Mouse (Mus musculus) forebrain, embryonic 11.5 days (tissue): Measurements from ENCODE around the gene Mrpl33. TPM values are rescaled to one million over a fixed set of nuclear protein-coding genes. Genes with fewer than 3 reads are reported as not detected.

Experiments used
- ATAC-seq: fragments of 200-750 bp; cut with Nextera tagmentation; replicated peaks from 2 replicates; pipeline ENCODE4 v1.8.0; 2017; ENCODE audit warnings: moderate TSS enrichment; ENCODE audit not compliant: low FRiP score
- DNase-seq: peaks from one replicate; pipeline ENCODE4 v3.0.0-alpha.2; 2017; ENCODE audit warnings: low spot score
- H3K27ac ChIP-seq: fragments of 300-500 bp; sonication (generic); 2 replicates; pipeline ENCODE4 v1.5.1; 2014; ENCODE audit warnings: low read depth, low read length
- H3K27me3 ChIP-seq: fragments of 300-500 bp; sonication (generic); 2 replicates; pipeline ENCODE4 v1.6.1; 2014; ENCODE audit warnings: mild to moderate bottlenecking, low read length, mixed read lengths; ENCODE audit not compliant: control insufficient read depth, insufficient read depth
- H3K36me3 ChIP-seq: fragments of 300-500 bp; sonication (generic); 2 replicates; pipeline ENCODE4 v1.6.1; 2014; ENCODE audit warnings: mild to moderate bottlenecking, low read length, moderate library complexity, mixed read lengths; ENCODE audit not compliant: control insufficient read depth, insufficient read depth
- H3K4me1 ChIP-seq: fragments of 300-500 bp; sonication (generic); replicated peaks from 2 replicates; pipeline ENCODE4 v1.6.1; 2014; ENCODE audit warnings: low read length, mixed read lengths; ENCODE audit not compliant: control insufficient read depth, insufficient read depth
- H3K4me2 ChIP-seq: fragments of 300-500 bp; sonication (generic); 2 replicates; pipeline ENCODE4 v1.6.1; 2014; ENCODE audit warnings: low read depth, mild to moderate bottlenecking, low read length, moderate library complexity, mixed read lengths; ENCODE audit not compliant: severe bottlenecking
- H3K4me3 ChIP-seq: fragments of 300-500 bp; sonication (generic); 2 replicates; pipeline ENCODE4 v1.5.1; 2014; ENCODE audit warnings: low read depth, low read length
- H3K9ac ChIP-seq: fragments of 300-500 bp; sonication (generic); 2 replicates; pipeline ENCODE4 v1.6.1; 2014; ENCODE audit warnings: low read length
- H3K9me3 ChIP-seq: fragments of 300-500 bp; sonication (generic); 2 replicates; pipeline ENCODE4 v1.6.1; 2016; ENCODE audit warnings: low read length, mixed read lengths; ENCODE audit not compliant: control insufficient read depth
- WGBS: fragments of 180-500 bp; shearing (Covaris S2); extraction: QIAGEN DNeasy Blood & Tissue Kit; methylation state at CpG from one replicate; pipeline ENCODE4 v1.1.7; 2014; 5-methylcytosine and 5-hydroxymethylcytosine counted together
- polyA plus RNA-seq: library from polyadenylated mRNA; unstranded; fragments of >200 nt; fragmentation: Nextera tagmentation; extraction: Ambion mirVana; gene quantifications from 2 replicates; pipeline ENCODE4 v1.2.1, GENCODE M21; 2014

Gene Mrpl33
- polyA plus RNA-seq, 1 experiment from 2014 or later = 224 TPM

DNA sequence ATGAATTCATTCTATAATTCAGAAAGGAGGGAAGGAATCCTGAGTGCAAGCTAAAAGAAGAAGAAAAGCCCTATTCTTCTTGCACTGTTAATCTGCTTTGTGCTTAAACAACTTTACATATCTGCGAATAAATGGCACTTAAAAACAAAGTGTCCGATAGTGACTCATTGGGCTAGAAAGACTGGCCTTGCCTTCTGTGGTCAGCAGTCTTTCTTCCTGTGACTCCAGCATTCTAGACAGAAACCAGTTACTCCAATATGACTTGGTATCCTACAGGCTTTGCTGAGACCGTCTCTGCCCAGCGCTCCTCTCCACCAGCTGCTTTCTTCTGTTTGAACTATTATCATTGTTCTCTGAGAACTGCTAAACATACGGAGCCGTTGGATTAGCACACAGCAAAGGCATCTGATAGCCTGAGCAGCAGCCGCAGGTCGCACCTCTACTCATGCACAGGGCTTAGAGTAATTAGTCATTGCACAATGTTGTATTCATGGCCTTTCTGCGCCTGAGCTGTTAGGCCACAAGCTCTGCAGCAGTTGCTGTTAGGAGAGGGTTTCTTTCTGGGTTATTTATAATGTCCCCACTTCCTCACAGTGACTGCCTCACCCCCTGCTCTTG lies 40.0 kb downstream of the Mrpl33 start:
- H3K36me3 ChIP-seq = no peaks in the 10 kb centered on the region; the same call in 1 of the 2 replicates
- H3K4me3 ChIP-seq = no peak overlapping the region
- no peaks in the 10 kb centered on the region for H3K9me3 ChIP-seq
- no peak overlapping the region for H3K4me2 ChIP-seq
- H3K4me1 ChIP-seq = peaks cover 8% of the 10 kb centered on the region; the same call in 1 of the 2 replicates
- no peaks in the 10 kb centered on the region for H3K27me3 ChIP-seq
- H3K27ac ChIP-seq = no peak overlapping the region
- no peak for ATAC-seq
- WGBS = 36% methylated on average over 9 of the region's 9 CpGs
- H3K9ac ChIP-seq = no peak overlapping the region
- DNase-seq = no peak

DNA sequence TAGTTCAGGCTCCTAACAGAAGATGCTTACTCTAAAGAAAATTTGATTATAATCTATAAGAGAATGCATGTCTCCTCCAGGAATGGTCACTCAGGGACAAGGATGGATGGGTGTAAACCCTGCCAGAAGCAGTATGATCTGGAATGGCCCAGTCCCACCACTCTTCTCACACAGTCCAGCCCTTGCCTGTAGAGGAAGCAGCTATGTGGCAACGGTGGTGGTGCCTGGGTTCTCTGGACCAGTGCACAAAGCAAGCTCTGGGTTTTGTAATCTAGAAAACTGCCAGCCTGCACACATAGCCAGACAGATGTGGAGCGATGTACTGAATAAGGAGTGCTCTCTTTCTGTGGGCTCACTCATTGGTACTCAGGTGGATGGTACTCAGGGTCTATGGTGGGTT lies 43.8 kb downstream of the Mrpl33 start:
- H3K9me3 ChIP-seq = no peaks in the 10 kb centered on the region
- no peak overlapping the region for H3K9ac ChIP-seq
- H3K27ac ChIP-seq = no peak overlapping the region
- H3K4me3 ChIP-seq = no peak overlapping the region
- H3K4me1 ChIP-seq = peaks cover 6% of the 10 kb centered on the region; the same call in 1 of the 2 replicates
- no peaks in the 10 kb centered on the region for H3K27me3 ChIP-seq
- WGBS = 93% methylated on average over 2 of the region's 2 CpGs
- H3K36me3 ChIP-seq = no peaks in the 10 kb centered on the region
- no peak for ATAC-seq
- DNase-seq = no peak
- H3K4me2 ChIP-seq = no peak overlapping the region

DNA sequence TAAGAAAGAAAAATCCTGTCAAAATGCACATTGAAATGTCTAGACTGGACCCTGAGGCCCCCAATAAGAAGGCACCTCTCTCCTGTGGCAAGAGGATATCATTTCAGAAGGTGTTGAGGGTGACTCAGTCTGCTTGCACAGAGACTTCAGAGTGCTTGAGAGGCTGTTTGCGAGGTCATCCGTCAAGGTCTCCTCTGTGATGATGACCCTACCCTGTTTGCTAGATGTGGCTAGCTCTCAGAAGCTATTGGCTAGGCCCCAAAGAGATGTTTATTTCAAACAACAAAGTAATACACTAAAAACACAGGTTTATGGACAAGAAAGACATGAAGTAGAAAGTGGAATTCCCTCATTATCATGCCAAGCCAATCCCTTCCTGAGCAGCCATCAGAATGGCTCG lies 45.6 kb downstream of the Mrpl33 start:
- Histone ChIP-seq H3K9me3 (no peaks in the 10 kb centered on the region), H3K9ac (no peak overlapping the region), H3K36me3 (no peaks in the 10 kb centered on the region), H3K27me3 (no peaks in the 10 kb centered on the region), H3K27ac (no peak overlapping the region), H3K4me1 (no peaks in the 10 kb centered on the region; the same call in 1 of the 2 replicates), H3K4me2 (no peak overlapping the region), H3K4me3 (no peak overlapping the region)
- DNase-seq (no peak), ATAC-seq (no peak)
- 89% methylated on average over 3 of the region's 3 CpGs for WGBS

DNA sequence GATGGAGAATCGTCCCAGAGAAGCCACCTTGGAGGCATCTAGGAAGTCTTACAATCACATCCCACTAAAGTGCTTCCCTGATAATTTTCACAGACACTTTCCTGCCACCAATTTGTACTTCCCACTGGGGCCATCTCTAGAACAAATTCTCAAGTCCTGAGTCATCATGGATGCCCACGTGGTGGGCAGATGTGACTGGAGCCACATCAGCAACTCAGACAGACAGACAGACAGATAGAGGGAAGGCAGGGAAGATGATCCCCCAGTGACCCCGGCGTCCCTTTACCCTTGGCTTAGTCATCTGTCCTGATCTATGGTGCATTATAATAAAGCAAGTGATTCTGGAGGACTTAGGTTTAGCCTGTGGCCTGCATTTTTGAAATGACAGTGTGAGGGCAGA lies 47.5 kb downstream of the Mrpl33 start:
- Histone ChIP-seq H3K9ac (no peak overlapping the region), H3K36me3 (no peaks in the 10 kb centered on the region), H3K9me3 (no peaks in the 10 kb centered on the region), H3K27ac (no peak overlapping the region), H3K4me1 (no peaks in the 10 kb centered on the region), H3K27me3 (no peaks in the 10 kb centered on the region), H3K4me2 (no peak overlapping the region), H3K4me3 (no peak overlapping the region)
- ATAC-seq (no peak), DNase-seq (no peak)
- whole genome bisulfite sequencing = 83% methylated on average over 4 of the region's 4 CpGs

DNA sequence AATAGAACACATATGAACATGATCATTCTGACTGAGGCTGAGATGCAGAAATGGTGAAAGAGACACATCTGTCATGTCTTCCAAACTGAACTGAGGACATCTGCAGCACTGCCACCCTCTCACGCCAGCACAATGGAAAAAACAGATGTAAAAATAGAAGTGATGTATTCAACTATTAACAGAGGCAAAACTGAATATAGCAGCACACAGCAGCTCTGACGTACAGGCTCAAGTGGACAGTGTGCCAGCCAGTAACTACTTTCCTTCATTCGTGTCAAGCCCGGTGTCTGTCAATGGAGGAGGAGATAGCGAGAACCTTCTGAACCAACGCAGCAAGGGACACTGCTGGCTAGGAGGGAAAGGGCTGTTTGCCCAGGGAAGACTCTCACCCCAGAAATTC lies 48.1 kb downstream of the Mrpl33 start:
- no peak for DNase-seq
- H3K4me3 ChIP-seq = no peak overlapping the region
- ATAC-seq = no peak
- 95% methylated on average over 6 of the region's 6 CpGs for WGBS
- H3K4me1 ChIP-seq = no peaks in the 10 kb centered on the region
- no peaks in the 10 kb centered on the region for H3K9me3 ChIP-seq
- H3K9ac ChIP-seq = no peak overlapping the region
- H3K27ac ChIP-seq = no peak overlapping the region
- H3K36me3 ChIP-seq = no peaks in the 10 kb centered on the region
- no peak overlapping the region for H3K4me2 ChIP-seq
- no peaks in the 10 kb centered on the region for H3K27me3 ChIP-seq

DNA sequence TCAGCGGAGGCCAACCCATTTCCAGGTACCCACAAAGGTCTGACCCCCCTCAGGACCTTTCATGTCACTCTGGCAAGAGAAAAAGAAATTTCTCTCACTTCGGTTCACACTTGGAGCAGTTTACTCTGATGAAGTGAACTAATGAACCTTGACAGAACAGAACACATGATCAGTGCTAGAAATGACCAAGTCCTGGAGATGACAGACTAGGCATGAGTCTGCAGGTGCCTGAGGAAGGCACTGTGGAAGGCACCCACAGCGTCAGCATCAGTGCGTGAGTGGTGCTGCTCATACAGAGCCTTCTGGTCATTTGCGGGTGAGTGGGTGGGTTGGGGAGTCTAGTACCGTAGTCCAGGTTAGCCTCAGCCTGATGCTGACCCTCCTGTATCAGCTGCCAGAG lies 49.1 kb downstream of the Mrpl33 start:
- WGBS = 91% methylated on average over 6 of the region's 6 CpGs
- no peak for ATAC-seq
- H3K27me3 ChIP-seq = no peaks in the 10 kb centered on the region
- no peak overlapping the region for H3K27ac ChIP-seq
- no peak overlapping the region for H3K9ac ChIP-seq
- no peaks in the 10 kb centered on the region for H3K4me1 ChIP-seq
- DNase-seq = no peak
- H3K4me3 ChIP-seq = no peak overlapping the region
- no peaks in the 10 kb centered on the region for H3K9me3 ChIP-seq
- H3K4me2 ChIP-seq = no peak overlapping the region
- H3K36me3 ChIP-seq = no peaks in the 10 kb centered on the region

DNA sequence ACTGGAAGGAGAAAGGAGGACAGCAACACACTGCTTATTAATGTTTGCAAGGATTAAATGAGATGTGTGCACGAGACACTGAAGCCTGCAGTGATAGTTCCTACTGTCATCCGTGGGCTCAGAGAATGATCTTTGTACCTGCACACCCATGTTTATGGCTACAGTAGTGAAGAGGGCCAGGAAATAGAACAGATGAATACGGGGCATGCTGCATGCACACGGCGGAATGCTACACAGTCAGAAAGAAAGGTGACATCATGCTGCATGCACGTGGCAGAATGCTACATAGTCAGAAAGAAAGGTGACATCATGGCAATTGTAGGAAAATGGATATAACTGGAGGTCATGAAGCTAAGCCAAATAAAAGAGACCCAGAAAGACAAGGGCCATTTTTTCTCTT lies 49.8 kb downstream of the Mrpl33 start:
- Histone ChIP-seq H3K4me1 (no peaks in the 10 kb centered on the region), H3K9me3 (no peaks in the 10 kb centered on the region), H3K4me3 (no peak overlapping the region), H3K36me3 (no peaks in the 10 kb centered on the region), H3K27ac (no peak overlapping the region), H3K27me3 (no peaks in the 10 kb centered on the region), H3K9ac (no peak overlapping the region), H3K4me2 (no peak overlapping the region)
- ATAC-seq (no peak), DNase-seq (no peak)
- WGBS = 90% methylated on average over 6 of the region's 6 CpGs

DNA sequence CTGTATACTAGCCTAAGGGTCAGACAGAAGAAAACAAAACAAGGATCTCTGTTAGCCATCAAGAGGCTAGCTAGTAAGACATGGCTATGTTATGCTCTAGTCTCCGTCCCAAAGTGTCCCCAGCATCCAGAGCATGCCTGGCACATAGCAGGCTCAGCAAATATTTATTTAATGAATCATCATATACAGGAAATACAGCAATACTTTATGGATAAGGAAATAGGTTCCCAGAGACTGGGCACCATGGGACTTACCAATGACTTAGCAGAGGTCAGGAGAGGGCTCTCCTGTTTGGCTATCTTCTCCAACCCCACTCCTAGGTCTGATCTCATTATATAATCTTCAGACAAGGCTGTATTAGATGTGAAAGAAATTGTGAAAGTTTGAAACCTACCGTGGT lies 50.6 kb downstream of the Mrpl33 start:
- H3K4me2 ChIP-seq = no peak overlapping the region
- no peak overlapping the region for H3K9ac ChIP-seq
- H3K27me3 ChIP-seq = no peaks in the 10 kb centered on the region
- WGBS = 92% methylated on average over 2 of the region's 2 CpGs
- ATAC-seq (no peak), DNase-seq (no peak)
- no peaks in the 10 kb centered on the region for H3K9me3 ChIP-seq
- no peak overlapping the region for H3K4me3 ChIP-seq
- H3K36me3 ChIP-seq = no peaks in the 10 kb centered on the region
- H3K27ac ChIP-seq = no peak overlapping the region
- H3K4me1 ChIP-seq = no peaks in the 10 kb centered on the region

DNA sequence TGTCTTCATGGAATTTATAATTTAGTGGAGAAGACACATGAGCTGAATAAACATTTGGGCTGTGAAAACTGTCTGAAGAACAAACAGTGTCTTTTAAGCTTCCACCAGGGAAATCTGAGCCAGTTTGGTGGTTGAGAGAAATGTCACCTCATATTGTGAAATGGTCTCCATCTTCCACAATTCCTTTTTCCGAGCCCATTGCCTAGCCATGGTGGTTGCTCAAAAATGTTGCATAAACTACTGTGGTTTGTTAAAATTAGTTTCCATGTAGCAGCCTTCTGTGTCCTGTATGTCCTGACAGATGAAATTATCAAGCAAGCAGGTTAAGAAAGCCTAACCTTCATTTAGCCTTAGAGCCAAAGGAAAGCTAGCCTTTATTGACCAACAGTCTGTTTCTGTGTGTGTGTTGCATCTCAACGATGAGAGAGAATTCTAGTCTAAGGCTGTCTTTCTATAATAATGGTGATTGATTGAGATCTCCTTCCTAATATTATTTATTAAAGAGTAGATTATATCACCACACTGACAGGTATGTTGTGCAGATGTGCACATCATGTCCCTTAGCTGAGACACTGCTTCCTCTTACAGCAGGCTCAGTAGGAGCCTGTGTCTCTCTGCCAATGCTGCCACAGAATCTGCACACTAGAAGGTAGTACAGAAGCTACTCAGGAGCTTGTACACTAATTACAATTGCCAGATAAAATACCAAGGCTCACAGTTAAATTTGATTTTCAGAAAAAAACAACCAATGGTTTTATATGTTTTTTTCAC lies 54.0 kb downstream of the Mrpl33 start:
- H3K4me3 ChIP-seq = no peak overlapping the region
- no peak overlapping the region for H3K27ac ChIP-seq
- no peaks in the 10 kb centered on the region for H3K36me3 ChIP-seq
- H3K27me3 ChIP-seq = no peaks in the 10 kb centered on the region
- no peaks in the 10 kb centered on the region for H3K4me1 ChIP-seq
- H3K9me3 ChIP-seq = no peaks in the 10 kb centered on the region
- ATAC-seq (no peak), DNase-seq (no peak)
- H3K9ac ChIP-seq = no peak overlapping the region
- 94% methylated on average over 2 of the region's 2 CpGs for WGBS
- no peak overlapping the region for H3K4me2 ChIP-seq
